Mouse (Mus musculus) ES-E14 (cell line): ENCODE measurements around the gene Opn4. TPM values are rescaled to one million over a fixed set of nuclear protein-coding genes. Genes with fewer than 3 reads are reported as not detected.

Experiments
- DNase-seq: peaks from one replicate; pipeline ENCODE4 v3.0.0-alpha.2; 2013; ENCODE audit warnings: low read depth, low spot score
- H3K27ac ChIP-seq: 2 replicates; pipeline ENCODE4 v1.5.1; 2012; ENCODE audit warnings: low read depth, mild to moderate bottlenecking, low read length, moderate library complexity, mixed read lengths; ENCODE audit not compliant: poor library complexity, insufficient read depth, severe bottlenecking
- H3K36me3 ChIP-seq: 2 replicates; pipeline ENCODE4 v1.6.1; 2012; ENCODE audit warnings: mild to moderate bottlenecking, low read length, moderate library complexity, mixed read lengths; ENCODE audit not compliant: control insufficient read depth, poor library complexity, insufficient read depth, severe bottlenecking
- H3K4me1 ChIP-seq, 2 experiments: fragments of 150-350 bp in 1 of 2; sonication (generic) in 1 of 2; 2 replicates each; pipeline ENCODE4 v1.6.1; 2012; ENCODE audit warnings: low read length in 2 of 2, mild to moderate bottlenecking in 1 of 2, mixed read lengths in 1 of 2; ENCODE audit not compliant: control insufficient read depth in 2 of 2, insufficient read depth in 2 of 2, poor library complexity in 1 of 2
- H3K4me3 ChIP-seq, 2 experiments: fragments of 150-350 bp in 1 of 2; sonication (generic) in 1 of 2; 2 replicates each; pipeline ENCODE4 v1.5.1; 2012; ENCODE audit warnings: low read length in 2 of 2, low read depth in 1 of 2, mild to moderate bottlenecking in 1 of 2, mixed read lengths in 1 of 2; ENCODE audit not compliant: insufficient read depth in 1 of 2, poor library complexity in 1 of 2, severe bottlenecking in 1 of 2
- H3K9ac ChIP-seq: 2 replicates; pipeline ENCODE4 v1.6.1; 2012; ENCODE audit warnings: low read depth, mild to moderate bottlenecking, low read length, mixed read lengths; ENCODE audit not compliant: poor library complexity, insufficient read depth, severe bottlenecking
- H3K9me3 ChIP-seq: fragments of 150-350 bp; sonication (generic); 2 replicates; pipeline ENCODE4 v1.6.1; 2012; ENCODE audit warnings: low read depth, mild to moderate bottlenecking, low read length; ENCODE audit not compliant: control insufficient read depth, insufficient read depth
- CHD2 ChIP-seq: IDR thresholded peaks from 2 replicates; pipeline ENCODE4 v1.6.1; 2014; ENCODE audit warnings: mild to moderate bottlenecking, low read depth, low read length, inconsistent platforms
- HCFC1 ChIP-seq: IDR thresholded peaks from 2 replicates; pipeline ENCODE4 v1.6.1; 2012; ENCODE audit warnings: low read length, inconsistent platforms, borderline replicate concordance; ENCODE audit not compliant: insufficient read depth
- MAFK ChIP-seq: IDR thresholded peaks from 2 replicates; pipeline ENCODE4 v1.6.1; 2014; ENCODE audit warnings: mild to moderate bottlenecking, low read depth, low read length, inconsistent platforms; ENCODE audit not compliant: insufficient read depth
- ZC3H11A ChIP-seq: IDR thresholded peaks from 2 replicates; pipeline ENCODE4 v1.6.1; 2012; ENCODE audit warnings: low read depth, mild to moderate bottlenecking, inconsistent platforms, low read length, borderline replicate concordance
- ZNF384 ChIP-seq: IDR thresholded peaks from 2 replicates; pipeline ENCODE4 v1.6.1; 2012; ENCODE audit warnings: low read depth, low read length, inconsistent platforms
- in situ Hi-C, 2 experiments: fragments of 600-800 bp; cut with MboI; formaldehyde crosslinking; loops; one replicate each; pipeline ENCODE4 v1.15.1; 2025; ENCODE audit warnings: low sequenced_read_pairs in 2 of 2, inconsistent platforms in 1 of 2; ENCODE audit not compliant: unreplicated experiment in 2 of 2
- total RNA-seq: library from RNA; depleted of rRNA; stranded (reverse); fragments of 300-350 nt; gene quantifications from 2 replicates; pipeline ENCODE4 v1.2.3, GENCODE M21; 2012; rRNA removed

Gene Opn4
- 0.31 and 0.53 TPM in 2 replicates for total RNA-seq

DNA sequence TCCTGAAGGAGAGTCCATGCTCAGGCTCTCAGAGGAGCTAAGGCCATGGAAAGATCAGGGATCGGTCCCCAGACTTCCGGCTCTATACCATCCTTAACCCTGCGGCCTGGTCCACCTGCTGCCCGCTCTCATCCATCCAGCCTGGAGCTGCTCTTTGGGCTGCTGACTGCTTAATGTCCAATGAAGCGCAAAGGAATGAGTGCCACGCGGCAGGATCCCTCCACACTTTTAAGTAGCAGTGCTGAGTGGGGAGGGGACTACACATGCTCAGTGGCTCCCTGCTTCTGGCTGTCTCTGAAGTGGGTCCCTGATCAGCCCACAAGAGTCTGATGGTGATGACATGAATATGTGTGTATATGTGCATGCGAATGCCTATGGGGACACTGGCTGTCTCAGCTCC lies at the start of gene Opn4:
Gene Opn4 (minus strand): TSS at position 202 of the 400 bp plus-strand sequence.
- Histone ChIP-seq H3K9me3 (no peaks in the 10 kb centered on the region), H3K9ac (no peak within 1 kb of the TSS), H3K27ac (no peak within 1 kb of the TSS), H3K36me3 (no peaks in the 10 kb centered on the region), H3K4me3 (no peak within 1 kb of the TSS), H3K4me1 (peaks cover 0 to 10% of the 10 kb centered on the region in 2 experiments; a peak in 1 of 4 replicates)
- in situ Hi-C loops: loop anchor here (25.0 kb wide), 1 partner anchor 513 kb away; the partner anchor contains the start of gene Anxa8 (in 2 of the 2)
- no peak for TF ChIP-seq ZNF384
- no peak for TF ChIP-seq CHD2
- no peak for TF ChIP-seq ZC3H11A
- TF ChIP-seq MAFK: no peak
- TF ChIP-seq HCFC1: no peak
- no peak for DNase-seq

DNA sequence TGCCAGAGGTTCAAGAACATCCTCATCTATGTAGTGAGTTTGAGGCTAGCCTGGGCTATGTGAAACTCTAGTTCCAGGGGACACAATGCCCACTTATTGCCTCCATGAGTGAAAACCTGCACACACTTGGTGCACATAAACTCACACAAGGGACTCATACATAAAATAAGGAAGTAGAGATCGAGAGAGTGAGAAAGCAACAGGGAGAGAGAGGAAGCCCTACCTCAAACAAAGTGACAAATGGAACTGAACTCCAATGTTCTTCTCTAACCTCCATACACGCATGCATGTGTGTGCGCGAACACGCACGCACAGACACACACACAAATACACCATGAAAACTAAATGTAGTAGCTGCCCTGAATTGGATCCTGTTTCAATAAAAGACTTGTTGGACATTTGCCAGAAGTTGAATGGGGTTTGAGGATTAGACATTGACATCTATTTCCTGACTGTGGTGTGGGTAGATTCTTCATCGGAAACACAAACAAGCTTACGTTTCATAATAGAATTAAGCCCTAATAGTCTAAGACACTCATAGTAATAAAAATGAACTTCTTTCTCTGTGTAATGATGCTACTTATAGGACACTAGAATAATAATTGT lies 48.0 kb upstream of the Opn4 start:
- in situ Hi-C loops: no loop called here
- H3K27ac ChIP-seq: no peak overlapping the region
- no peaks in the 10 kb centered on the region for H3K9me3 ChIP-seq
- no peak overlapping the region for H3K9ac ChIP-seq
- no peaks in the 10 kb centered on the region for H3K36me3 ChIP-seq
- no peak overlapping the region for H3K4me3 ChIP-seq
- H3K4me1 ChIP-seq: peaks cover 0 to 3% of the 10 kb centered on the region in 2 experiments; a peak in 1 of 4 replicates
- no peak for TF ChIP-seq HCFC1
- TF ChIP-seq CHD2: no peak
- TF ChIP-seq ZNF384: no peak
- no peak for TF ChIP-seq ZC3H11A
- no peak for TF ChIP-seq MAFK
- no peak for DNase-seq

DNA sequence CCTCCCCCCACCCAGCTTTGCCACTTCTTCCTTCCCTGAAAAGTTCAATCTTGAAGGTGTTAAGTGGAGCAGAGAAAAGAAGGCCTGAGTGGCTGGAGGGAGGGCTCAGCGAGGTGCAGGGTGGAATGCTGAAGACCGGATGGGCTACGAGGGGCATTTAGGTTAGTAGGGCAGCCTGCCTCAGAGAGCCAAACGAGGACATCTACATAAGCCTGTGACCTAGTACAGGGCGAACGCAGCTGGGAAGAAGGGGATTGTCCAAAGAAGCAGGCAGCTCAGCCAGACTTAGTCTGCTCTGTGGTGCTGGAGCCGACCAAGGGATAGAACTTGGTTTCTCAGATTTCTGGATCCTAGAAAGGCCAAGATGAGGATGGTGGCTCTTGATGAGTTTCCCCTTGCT lies 44.2 kb upstream of the Opn4 start:
- H3K36me3 ChIP-seq: no peaks in the 10 kb centered on the region
- H3K27ac ChIP-seq: no peak overlapping the region
- no peak for DNase-seq
- H3K4me1 ChIP-seq: peaks cover 0 to 3% of the 10 kb centered on the region in 2 experiments; a peak in 1 of 4 replicates
- TF ChIP-seq ZC3H11A: no peak
- no peak for TF ChIP-seq ZNF384
- TF ChIP-seq MAFK: no peak
- TF ChIP-seq CHD2: no peak
- no peak for TF ChIP-seq HCFC1
- no peaks in the 10 kb centered on the region for H3K9me3 ChIP-seq
- H3K9ac ChIP-seq: no peak overlapping the region
- in situ Hi-C loops: no loop called here
- H3K4me3 ChIP-seq: no peak overlapping the region

DNA sequence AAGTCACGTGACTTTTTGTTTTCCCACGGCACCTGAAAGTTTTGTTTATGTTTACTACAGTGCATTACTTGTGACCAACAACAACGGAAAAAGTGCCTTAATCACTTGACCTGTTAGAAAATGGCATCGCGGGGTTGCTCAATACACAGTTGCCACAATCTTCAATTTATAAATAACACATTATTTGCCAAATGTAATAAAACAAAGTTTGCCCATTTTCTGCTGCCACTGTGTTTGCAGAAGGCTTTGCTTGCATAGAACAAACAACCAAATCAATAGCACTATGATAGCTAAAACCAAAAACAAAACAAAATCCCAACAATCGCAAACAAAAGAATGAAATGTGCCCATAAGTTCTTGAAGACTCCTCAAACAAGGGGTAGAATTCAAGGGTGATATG lies 35.8 kb upstream of the Opn4 start:
- Histone ChIP-seq H3K9me3 (no peaks in the 10 kb centered on the region), H3K36me3 (no peaks in the 10 kb centered on the region), H3K4me1 (peaks cover 0 to 6% of the 10 kb centered on the region in 2 experiments; a peak in 1 of 4 replicates), H3K9ac (no peak overlapping the region), H3K4me3 (no peak overlapping the region), H3K27ac (no peak overlapping the region)
- no peak for TF ChIP-seq ZNF384
- no peak for TF ChIP-seq HCFC1
- no peak for TF ChIP-seq CHD2
- no peak for TF ChIP-seq MAFK
- no peak for TF ChIP-seq ZC3H11A
- no peak for DNase-seq
- in situ Hi-C loops: no loop called here

DNA sequence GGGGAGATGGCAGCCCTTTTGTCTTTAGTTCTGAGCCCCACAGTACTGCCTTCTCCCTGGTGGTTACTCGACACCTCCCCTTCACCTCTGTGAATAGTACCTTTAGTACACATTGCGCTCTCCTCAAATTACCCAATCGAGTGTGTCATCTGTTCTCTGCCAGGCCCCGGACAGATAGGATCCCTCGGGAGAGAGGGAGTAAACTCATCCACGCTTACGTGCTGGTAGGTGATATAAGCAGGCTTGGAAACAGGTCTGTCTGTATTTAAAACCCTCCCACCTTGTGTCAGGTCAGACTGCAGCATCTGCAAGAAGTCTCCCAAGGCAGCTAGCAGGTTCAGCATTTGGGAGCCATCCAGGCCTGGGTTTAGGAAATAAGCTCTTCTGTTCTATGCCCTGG lies 35.2 kb upstream of the Opn4 start:
- TF ChIP-seq ZC3H11A (no peak), CHD2 (no peak), MAFK (no peak), HCFC1 (no peak), ZNF384 (no peak)
- no peaks in the 10 kb centered on the region for H3K36me3 ChIP-seq
- H3K4me1 ChIP-seq: peaks cover 0 to 6% of the 10 kb centered on the region in 2 experiments; a peak in 1 of 4 replicates
- H3K4me3 ChIP-seq: no peak overlapping the region
- H3K27ac ChIP-seq: no peak overlapping the region
- H3K9ac ChIP-seq: no peak overlapping the region
- in situ Hi-C loops: no loop called here
- H3K9me3 ChIP-seq: no peaks in the 10 kb centered on the region
- DNase-seq: no peak
